Mouse (Mus musculus) G1E (cell line): ENCODE results near the gene Pms1.

Source experiments
- CTCF ChIP-seq: IDR thresholded peaks from 2 replicates; pipeline ENCODE4 v1.5.1; 2012; ENCODE audit warnings: low read depth, low read length, inconsistent platforms, mixed read lengths
- GATA1 ChIP-seq: IDR thresholded peaks from 2 replicates; pipeline ENCODE4 v1.6.1; 2012; ENCODE audit warnings: borderline replicate concordance, low read length, inconsistent platforms, mixed read lengths
- TAL1 ChIP-seq: conservative IDR thresholded peaks from 2 replicates; pipeline ENCODE4 v1.6.1; 2012; ENCODE audit warnings: low read depth, low read length, inconsistent platforms, mixed read lengths

- TF ChIP-seq CTCF, result no peak
- TF ChIP-seq GATA1, result no peak
- TF ChIP-seq TAL1, result no peak
These were observed 26.9 kb downstream of the Pms1 start for GRCm38 (mm10) chr1:53269901-53270300.
